Mouse (Mus musculus): ENCODE results near the gene Trim14. TPM values are rescaled to one million over a fixed set of nuclear protein-coding genes. Genes with fewer than 3 reads are reported as not detected.

The Trim14 gene
- polyA plus RNA-seq, 1 experiment from 2014 or later, result 1.7 TPM

DNA sequence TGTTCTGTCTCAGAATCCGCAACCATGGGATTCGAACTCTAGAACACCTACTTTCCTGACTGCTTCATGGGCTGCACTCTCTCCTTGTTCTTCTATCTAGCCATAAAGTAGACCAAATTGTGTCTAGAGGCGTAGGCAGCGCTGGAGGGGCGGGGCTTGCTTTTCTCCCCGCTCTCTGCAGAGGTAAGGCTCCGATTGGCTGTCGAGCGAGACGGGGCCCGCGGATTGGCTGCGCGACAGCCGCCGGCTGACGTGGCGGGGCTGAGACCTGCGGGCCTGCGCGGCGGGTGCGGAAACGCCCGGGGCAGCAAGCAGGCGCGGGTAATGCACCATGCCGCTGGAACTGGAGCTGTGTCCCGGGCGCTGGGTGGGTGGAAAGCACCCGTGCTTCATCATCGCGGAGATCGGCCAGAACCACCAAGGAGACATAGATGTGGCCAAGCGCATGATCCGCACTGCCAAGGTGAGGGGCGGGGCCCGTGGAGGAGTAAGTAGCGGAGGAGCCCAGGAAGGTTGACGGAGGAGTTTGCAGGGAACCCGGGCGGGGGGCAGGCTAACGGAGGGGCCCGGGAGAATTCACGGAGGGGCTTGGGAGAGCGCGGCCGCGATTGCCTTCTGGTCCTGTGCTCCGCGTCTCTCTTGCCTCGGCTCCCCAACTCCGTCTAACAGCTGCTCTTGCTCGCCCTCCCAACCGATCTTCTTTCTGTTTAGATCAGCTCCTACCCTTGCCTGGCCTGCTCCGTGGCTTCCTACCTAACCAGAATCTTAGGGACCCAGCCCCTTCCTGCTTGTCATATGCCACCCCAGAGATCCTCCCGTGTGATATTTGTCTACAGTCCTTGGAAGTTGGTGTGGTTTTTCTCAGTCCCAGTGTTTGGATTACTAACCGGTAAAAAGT lies 46.7 kb downstream of the Trim14 start, which contains the start of gene Nans:
TSS of gene Nans (plus strand) at position 221 of the 898 bp plus-strand sequence.
- Histone ChIP-seq H3K9me3 (replicated peaks) (no peaks in the 10 kb centered on the region), H3K27me3 (no peaks in the 10 kb centered on the region; the same call in 1 of the 2 replicates), H3K36me3 (peaks cover 22% of the 10 kb centered on the region), H3K4me3 (peak within 1 kb of the TSS; percentile 74), H3K4me1 (peaks cover 6% of the 10 kb centered on the region), H3K4me2 (replicated peaks) (peak within 1 kb of the TSS; percentile 74), H3K27ac (peak within 1 kb of the TSS; percentile 74), H3K9ac (peak within 1 kb of the TSS; percentile 82)
- peak; percentile 97 for ATAC-seq (ENCODE audit: low FRiP score)
- under 1% methylated on average over 58 of the region's 58 CpGs for WGBS

DNA sequence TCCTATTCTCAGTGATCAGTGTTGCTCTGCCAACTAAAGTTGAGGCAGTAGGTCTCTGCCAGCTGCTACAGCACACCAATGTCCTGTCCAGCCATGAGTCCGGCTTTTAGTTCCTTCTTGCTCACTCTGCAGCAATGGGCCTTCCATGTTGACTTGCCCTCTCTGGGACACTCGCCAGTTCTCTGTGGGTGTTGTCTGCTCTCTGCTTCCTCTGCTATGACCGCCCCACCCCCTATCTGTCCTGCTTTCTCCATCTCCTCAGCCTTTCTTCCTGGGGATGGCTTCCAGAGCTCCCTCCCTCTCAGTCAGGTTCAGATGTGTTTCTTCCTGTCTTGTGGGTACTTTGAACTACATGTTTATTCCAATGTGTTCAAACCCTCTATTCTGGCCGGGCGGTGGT lies 48.6 kb downstream of the Trim14 start:
- Histone ChIP-seq H3K4me1 (peaks cover 6% of the 10 kb centered on the region), H3K27me3 (no peaks in the 10 kb centered on the region; the same call in 1 of the 2 replicates), H3K9ac (no peak overlapping the region), H3K27ac (no peak overlapping the region), H3K4me3 (no peak overlapping the region), H3K36me3 (peaks cover 4% of the 10 kb centered on the region; the same call in 1 of the 2 replicates), H3K9me3 (replicated peaks) (no peaks in the 10 kb centered on the region), H3K4me2 (replicated peaks) (no peak overlapping the region)
- no peak for ATAC-seq (ENCODE audit: low FRiP score)
- WGBS, result 85% methylated on average over 5 of the region's 5 CpGs

DNA sequence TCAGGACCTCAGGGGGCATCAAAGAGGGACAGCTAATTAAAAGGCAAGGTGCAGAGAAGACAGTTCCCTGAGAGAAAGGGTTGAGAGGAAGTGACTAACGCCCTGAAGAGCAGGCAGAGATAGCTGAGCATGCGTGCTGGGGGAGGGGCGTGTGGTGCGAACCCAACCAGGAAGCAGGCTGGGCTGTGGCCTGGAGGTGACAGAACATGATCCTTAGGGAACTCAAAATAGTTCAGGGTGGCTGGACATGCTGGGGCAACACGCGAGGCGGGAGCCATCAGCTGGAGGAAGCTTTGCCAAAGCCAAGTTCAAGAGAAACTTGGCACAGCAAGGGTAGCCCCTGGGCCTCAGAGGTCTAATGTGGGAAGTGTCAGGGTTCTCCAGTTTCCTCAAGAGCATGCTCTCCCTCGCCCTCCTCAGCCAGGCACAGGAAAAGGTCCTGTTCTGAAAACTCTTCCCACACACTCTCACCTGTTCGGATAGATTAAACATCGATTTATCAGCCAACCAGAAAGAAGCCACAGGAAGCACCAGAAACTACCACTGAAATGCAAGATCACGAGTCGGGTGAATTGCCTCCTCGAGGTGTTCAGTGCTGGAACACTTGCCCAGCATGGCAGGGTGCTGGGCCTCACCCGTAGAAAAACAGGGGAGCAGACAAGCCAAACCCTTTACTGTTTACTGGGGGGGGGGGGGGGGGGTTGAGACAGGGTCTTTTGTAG lies 50.1 kb downstream of the Trim14 start:
- peaks cover 6% of the 10 kb centered on the region for H3K4me1 ChIP-seq
- no peak overlapping the region for H3K4me2 ChIP-seq (replicated peaks)
- ATAC-seq (ENCODE audit: low FRiP score), result no peak
- no peaks in the 10 kb centered on the region for H3K9me3 ChIP-seq (replicated peaks)
- H3K27me3 ChIP-seq, result no peaks in the 10 kb centered on the region; the same call in 1 of the 2 replicates
- H3K27ac ChIP-seq, result no peak overlapping the region
- no peak overlapping the region for H3K4me3 ChIP-seq
- H3K9ac ChIP-seq, result no peak overlapping the region
- no peaks in the 10 kb centered on the region for H3K36me3 ChIP-seq
- WGBS, result 56% methylated on average over 14 of the region's 14 CpGs

DNA sequence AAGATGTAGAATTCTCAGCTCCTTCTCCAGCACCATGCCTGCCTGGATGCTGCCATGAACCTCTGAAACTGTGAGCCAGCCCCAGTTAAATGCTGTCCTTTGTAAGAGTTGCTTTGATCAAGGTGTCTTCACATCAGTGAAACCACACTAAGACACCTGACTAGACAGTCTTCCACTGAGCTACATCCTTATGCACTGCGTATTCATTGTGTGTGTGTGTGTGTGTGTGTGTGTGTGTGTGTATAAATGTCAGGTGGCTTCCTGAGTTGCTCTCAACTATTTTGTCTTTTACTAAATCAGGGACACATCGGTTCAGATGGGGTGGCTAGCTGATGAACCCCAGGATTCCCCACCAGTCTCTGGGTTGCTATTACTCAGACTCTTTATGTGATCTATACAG lies 56.9 kb downstream of the Trim14 start:
- H3K4me2 ChIP-seq (replicated peaks), result no peak overlapping the region
- H3K27me3 ChIP-seq, result no peaks in the 10 kb centered on the region
- WGBS, result 98% methylated on average over 2 of the region's 2 CpGs
- peaks cover 29% of the 10 kb centered on the region for H3K36me3 ChIP-seq
- no peak overlapping the region for H3K4me3 ChIP-seq
- no peaks in the 10 kb centered on the region for H3K9me3 ChIP-seq (replicated peaks)
- no peak for ATAC-seq (ENCODE audit: low FRiP score)
- no peaks in the 10 kb centered on the region for H3K4me1 ChIP-seq
- no peak overlapping the region for H3K9ac ChIP-seq
- H3K27ac ChIP-seq, result no peak overlapping the region

DNA sequence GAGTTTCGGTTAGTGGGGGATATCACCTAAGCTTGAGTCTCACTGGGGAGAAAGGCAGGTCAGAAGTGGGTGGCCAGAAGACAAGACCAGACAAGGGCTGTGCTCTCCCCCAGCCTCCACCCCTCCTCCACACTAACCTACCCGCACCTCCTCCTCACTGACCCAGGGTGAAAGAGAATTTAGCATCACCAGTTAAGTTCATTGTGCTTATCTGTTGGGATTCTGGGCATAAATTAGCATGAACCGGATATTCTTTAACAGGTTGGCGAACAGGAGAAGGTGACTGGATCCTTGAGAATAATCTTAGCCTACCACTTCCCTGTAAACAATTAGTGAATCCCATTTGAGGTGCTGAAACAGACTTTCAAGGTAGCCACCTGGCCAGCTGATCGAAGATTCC lies 60.8 kb downstream of the Trim14 start:
- Histone ChIP-seq H3K9ac (no peak overlapping the region), H3K4me3 (no peak overlapping the region), H3K36me3 (peaks cover 59% of the 10 kb centered on the region), H3K4me1 (no peaks in the 10 kb centered on the region), H3K27me3 (no peaks in the 10 kb centered on the region), H3K27ac (no peak overlapping the region), H3K4me2 (replicated peaks) (no peak overlapping the region), H3K9me3 (replicated peaks) (no peaks in the 10 kb centered on the region)
- 94% methylated on average over 5 of the region's 5 CpGs for WGBS
- no peak for ATAC-seq (ENCODE audit: low FRiP score)

DNA sequence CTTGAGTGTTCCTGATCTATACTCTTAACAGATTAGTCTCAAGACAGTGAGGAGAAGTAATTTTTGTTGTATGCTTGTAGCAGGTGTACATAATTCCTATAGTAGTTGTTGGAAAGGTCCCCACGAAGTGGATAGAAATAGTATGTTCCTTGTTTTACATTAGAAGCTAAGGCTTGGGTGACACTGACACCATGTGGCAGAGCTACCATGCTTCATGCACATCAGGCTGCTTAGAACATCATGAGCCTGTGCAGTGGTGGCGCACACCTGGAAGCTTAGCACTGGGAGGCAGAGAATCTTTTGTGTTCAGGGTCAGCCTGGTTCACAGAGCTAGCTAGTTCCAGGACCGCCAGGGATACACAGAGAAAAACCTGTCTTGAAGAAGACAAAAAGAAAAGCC lies 70.2 kb downstream of the Trim14 start:
- H3K36me3 ChIP-seq, result peaks cover 72% of the 10 kb centered on the region
- WGBS, result 90% methylated on average over 3 of the region's 3 CpGs
- no peak overlapping the region for H3K4me2 ChIP-seq (replicated peaks)
- H3K4me1 ChIP-seq, result no peaks in the 10 kb centered on the region
- no peak overlapping the region for H3K9ac ChIP-seq
- no peak overlapping the region for H3K4me3 ChIP-seq
- H3K27me3 ChIP-seq, result no peaks in the 10 kb centered on the region
- ATAC-seq (ENCODE audit: low FRiP score), result no peak
- no peaks in the 10 kb centered on the region for H3K9me3 ChIP-seq (replicated peaks)
- H3K27ac ChIP-seq, result no peak overlapping the region

DNA sequence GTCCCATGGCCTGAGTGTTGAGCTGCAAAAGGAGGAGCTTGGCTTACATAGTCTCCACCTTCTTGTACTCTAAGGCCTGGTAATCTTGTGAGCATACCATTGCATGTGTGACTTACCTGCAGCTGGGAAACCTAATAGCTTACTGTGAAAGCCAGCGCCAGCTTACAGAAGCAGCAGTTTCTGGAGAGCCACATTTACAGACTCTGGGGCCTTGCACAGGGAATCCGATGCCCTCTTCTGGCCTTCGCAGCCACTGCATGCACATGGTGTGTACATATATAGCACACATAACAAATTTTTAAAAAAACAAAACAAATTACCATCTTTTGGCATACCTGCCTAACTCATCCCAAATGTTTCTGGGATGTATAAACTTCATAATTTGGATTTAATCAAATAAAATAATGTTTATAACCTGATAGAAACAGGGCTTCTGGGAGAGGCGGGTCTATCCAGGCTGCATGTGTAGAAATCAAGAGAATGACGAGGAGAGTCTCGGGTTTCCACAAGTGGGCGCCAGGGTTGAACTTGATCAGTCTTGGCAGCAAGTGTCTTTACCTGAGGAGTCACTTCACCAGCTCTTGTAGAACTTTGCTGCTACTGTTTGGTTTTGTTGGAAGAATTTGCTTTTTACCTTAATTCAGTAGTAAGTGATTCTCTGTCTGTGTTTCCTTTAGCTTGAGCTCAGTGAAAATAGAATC lies 72.7 kb downstream of the Trim14 start:
- Histone ChIP-seq H3K9me3 (replicated peaks) (no peaks in the 10 kb centered on the region), H3K4me1 (no peaks in the 10 kb centered on the region), H3K27ac (no peak overlapping the region), H3K4me2 (replicated peaks) (no peak overlapping the region), H3K9ac (no peak overlapping the region), H3K27me3 (no peaks in the 10 kb centered on the region), H3K36me3 (peaks cover 52% of the 10 kb centered on the region), H3K4me3 (no peak overlapping the region)
- no peak for ATAC-seq (ENCODE audit: low FRiP score)
- WGBS, result 90% methylated on average over 7 of the region's 7 CpGs

DNA sequence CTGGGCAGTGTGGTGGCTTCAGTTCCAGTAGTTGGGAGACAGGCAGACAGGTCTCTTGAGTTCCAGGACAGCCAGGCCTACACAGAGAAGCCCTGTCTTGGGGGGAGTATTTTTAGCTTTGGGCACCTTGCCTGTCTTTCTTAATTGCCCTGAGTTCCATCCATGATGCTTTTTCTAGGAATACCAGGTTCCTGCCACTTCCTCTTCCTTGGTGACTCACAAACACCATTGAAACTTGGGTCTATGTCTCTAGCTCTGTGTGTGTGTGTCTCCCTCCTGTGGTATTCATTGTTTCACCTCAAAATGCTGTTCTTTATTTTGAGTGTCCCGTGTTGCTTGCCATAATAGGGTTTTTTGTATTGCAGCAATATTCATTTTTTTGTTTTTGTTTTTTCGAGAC lies 77.5 kb downstream of the Trim14 start:
- no peak overlapping the region for H3K4me2 ChIP-seq (replicated peaks)

DNA sequence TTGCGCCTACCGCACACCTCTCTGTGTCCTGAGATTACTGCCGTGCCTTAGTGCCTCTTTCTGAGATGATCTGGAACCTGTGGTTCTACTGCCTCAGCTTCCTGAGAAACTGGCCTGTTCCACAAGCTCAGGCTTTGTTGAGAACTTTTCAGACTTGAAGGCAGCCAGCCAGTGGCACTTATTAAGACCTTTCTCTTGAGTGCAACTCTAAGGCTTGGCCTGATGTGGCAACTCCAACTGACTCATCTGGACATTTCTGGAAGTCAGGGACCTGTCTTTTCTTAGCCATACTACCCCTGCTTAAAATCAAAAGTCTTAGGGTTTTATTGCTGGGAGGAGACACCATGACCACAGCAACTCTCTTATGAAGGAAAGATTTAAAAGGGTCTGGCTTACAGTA lies 78.8 kb downstream of the Trim14 start:
- Histone ChIP-seq H3K4me3 (no peak overlapping the region), H3K9ac (no peak overlapping the region), H3K4me2 (replicated peaks) (no peak overlapping the region), H3K27me3 (no peaks in the 10 kb centered on the region), H3K27ac (no peak overlapping the region), H3K4me1 (peaks cover 23% of the 10 kb centered on the region), H3K9me3 (replicated peaks) (no peaks in the 10 kb centered on the region), H3K36me3 (peaks cover 10% of the 10 kb centered on the region)
- no peak for ATAC-seq (ENCODE audit: low FRiP score)
- 97% methylated on average over 3 of the region's 3 CpGs for WGBS

More for the DNA sequence above, 77.5 kb downstream of the Trim14 start:
- 92% methylated on average over 2 of the region's 2 CpGs for WGBS
- Histone ChIP-seq H3K4me1 (peaks cover 13% of the 10 kb centered on the region), H3K27ac (no peak overlapping the region), H3K4me3 (no peak overlapping the region), H3K9ac (no peak overlapping the region), H3K9me3 (replicated peaks) (no peaks in the 10 kb centered on the region), H3K27me3 (no peaks in the 10 kb centered on the region), H3K36me3 (peaks cover 23% of the 10 kb centered on the region)
- ATAC-seq (ENCODE audit: low FRiP score), result no peak

DNA sequence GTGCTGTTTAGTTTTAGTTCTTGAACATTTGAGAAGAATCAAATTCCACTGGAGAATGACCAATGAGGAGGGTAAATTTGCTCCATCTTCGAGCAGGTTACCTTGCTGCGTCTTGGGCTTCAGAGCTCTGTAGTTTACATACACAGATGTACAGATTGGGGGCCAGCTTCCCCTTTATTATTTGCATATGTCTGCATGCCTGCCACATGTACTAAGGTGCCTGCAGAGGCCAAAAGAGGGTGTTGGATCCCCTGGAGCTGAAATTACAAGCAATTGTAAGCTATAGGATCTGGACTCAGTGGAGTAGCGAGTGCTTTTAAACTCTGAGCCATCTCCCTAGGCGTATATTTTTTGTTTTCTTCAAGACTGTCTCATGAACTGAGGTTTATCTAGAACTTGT lies 79.2 kb downstream of the Trim14 start:
- no peak overlapping the region for H3K4me2 ChIP-seq (replicated peaks)
- no peak overlapping the region for H3K4me3 ChIP-seq
- H3K9ac ChIP-seq, result no peak overlapping the region
- no peak for ATAC-seq (ENCODE audit: low FRiP score)
- H3K9me3 ChIP-seq (replicated peaks), result no peaks in the 10 kb centered on the region
- H3K36me3 ChIP-seq, result peaks cover 10% of the 10 kb centered on the region
- no peaks in the 10 kb centered on the region for H3K27me3 ChIP-seq
- WGBS, result 89% methylated on average over 4 of the region's 4 CpGs
- H3K27ac ChIP-seq, result no peak overlapping the region
- H3K4me1 ChIP-seq, result peaks cover 23% of the 10 kb centered on the region

DNA sequence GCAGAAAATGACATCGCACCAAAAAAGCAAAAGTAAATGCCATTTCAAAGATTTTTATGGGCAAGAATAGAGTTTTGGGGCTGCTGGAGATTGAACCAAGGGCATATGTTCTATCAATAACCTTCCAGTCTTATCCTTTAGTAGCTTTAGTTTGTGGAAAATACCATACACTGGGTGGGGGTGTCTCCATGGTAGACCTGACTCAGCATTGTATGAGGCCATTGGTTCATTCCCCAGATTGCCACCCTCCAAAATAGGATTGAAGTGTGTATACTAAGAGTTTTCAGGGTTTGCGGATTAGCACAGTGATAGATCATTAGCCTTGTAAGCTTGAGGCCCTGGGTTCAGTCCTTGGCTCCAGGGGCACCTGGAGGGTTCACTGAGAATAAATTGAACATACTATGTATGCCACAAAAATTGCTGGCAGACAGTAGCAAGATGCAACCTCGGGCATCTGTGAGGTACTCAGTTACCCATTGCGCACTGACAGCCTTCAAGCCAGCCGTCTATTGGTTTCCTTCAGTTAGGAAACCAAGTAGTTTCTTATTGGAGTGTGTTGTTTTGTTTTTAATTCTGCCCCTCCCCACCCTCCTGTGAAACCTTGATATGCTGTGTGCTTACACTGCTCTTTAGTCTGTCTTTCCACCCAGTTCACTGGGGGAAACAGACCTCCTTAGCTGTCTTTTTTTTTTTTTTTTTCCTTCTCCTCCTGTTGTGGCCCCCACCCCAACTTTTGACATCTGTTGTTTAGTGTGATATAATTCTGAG lies 81.7 kb downstream of the Trim14 start:
- no peak overlapping the region for H3K9ac ChIP-seq
- ATAC-seq (ENCODE audit: low FRiP score), result no peak
- H3K36me3 ChIP-seq, result 0 out of 2 replicates have a peak, but pooled peaks cover 4% of the 10 kb centered on the region
- H3K27me3 ChIP-seq, result no peaks in the 10 kb centered on the region
- H3K4me3 ChIP-seq, result no peak overlapping the region
- peaks cover 23% of the 10 kb centered on the region for H3K4me1 ChIP-seq
- WGBS, result 83% methylated on average over 5 of the region's 5 CpGs
- H3K9me3 ChIP-seq (replicated peaks), result no peaks in the 10 kb centered on the region
- H3K27ac ChIP-seq, result no peak overlapping the region
- no peak overlapping the region for H3K4me2 ChIP-seq (replicated peaks)

All from hindbrain, embryonic 12.5 days (tissue).